ENCODE assay signal across 8 mouse cellular contexts in the genomic region with DNA sequence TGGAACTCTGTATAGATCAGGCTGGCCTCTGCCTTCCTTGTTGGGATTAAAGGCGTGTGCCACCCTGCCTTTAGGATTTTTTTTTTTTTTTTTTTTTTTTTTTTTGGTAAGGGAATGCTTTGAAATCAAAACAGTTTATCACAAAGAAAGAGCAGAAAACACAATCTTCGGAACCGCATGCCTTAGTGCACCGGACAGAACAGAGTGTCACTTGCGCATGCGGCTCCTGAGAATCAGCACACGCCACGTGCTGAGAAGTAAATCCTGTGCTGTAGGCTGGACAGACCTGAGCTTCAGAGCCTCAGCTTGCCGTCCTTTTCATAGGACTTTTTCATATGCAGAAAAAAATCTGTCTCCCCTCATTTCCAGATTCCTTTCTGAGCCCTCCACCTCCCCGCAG. TPM values are rescaled to one million over a fixed set of nuclear protein-coding genes. Genes with fewer than 3 reads are reported as not detected.
DNase-seq lines count a peak whose midpoint lies in the region; ATAC-seq and TF ChIP-seq lines count a peak whose summit lies in the region.

No protein-coding gene starts in this region.

- no peaks in the 10 kb centered on the region for H3K36me3 ChIP-seq in kidney, postnatal 0 days (ENCODE audit: insufficient read depth, low read length)
- H3K36me3 ChIP-seq in forebrain, embryonic 11.5 days (ENCODE audit: control insufficient read depth, insufficient read depth, low read length): no peaks in the 10 kb centered on the region
- no peaks in the 10 kb centered on the region for H3K36me3 ChIP-seq in intestine, embryonic 15.5 days
- H3K36me3 ChIP-seq in neural tube, embryonic 14.5 days (ENCODE audit: control insufficient read depth, insufficient read depth, low read length): no peaks in the 10 kb centered on the region

- H3K4me2 ChIP-seq in kidney, postnatal 0 days (ENCODE audit: low read length): peak overlapping the region; percentile 44; the same call in 1 of the 2 replicates
- peak overlapping the region; percentile 39; the same call in 1 of the 2 replicates for H3K4me2 ChIP-seq in forebrain, embryonic 11.5 days (ENCODE audit: low read depth, low read length, severe bottlenecking)
- H3K4me2 ChIP-seq in intestine, embryonic 15.5 days (replicated peaks): peak overlapping the region; percentile 47
- 0 out of 2 replicates have a peak overlapping the region, but pooled peaks have one; percentile 9 for H3K4me2 ChIP-seq in neural tube, embryonic 14.5 days (ENCODE audit: low read depth, low read length)

- no peak for ATAC-seq in kidney, postnatal 0 days (replicated peaks; ENCODE audit: low FRiP score, low read depth)
- no peak for ATAC-seq in forebrain, embryonic 11.5 days (replicated peaks; ENCODE audit: low FRiP score)
- ATAC-seq in intestine, embryonic 15.5 days: no peak
- no peak for ATAC-seq in neural tube, embryonic 14.5 days (ENCODE audit: low read depth)

- peak overlapping the region; percentile 51; the same call in 1 of the 2 replicates for H3K27ac ChIP-seq in kidney, postnatal 0 days
- H3K27ac ChIP-seq in forebrain, embryonic 11.5 days (ENCODE audit: low read depth, low read length): no peak overlapping the region
- peak overlapping the region; percentile 71; the same call in 1 of the 2 replicates for H3K27ac ChIP-seq in intestine, embryonic 15.5 days
- peak overlapping the region; percentile 28; the same call in 1 of the 2 replicates for H3K27ac ChIP-seq in neural tube, embryonic 14.5 days (ENCODE audit: low read depth, low read length)

- WGBS in kidney, postnatal 0 days: 73% methylated on average over 10 of the region's 10 CpGs
- 62% methylated on average over 10 of the region's 10 CpGs for WGBS in forebrain, embryonic 11.5 days
- WGBS in intestine, embryonic 15.5 days: 67% methylated on average over 10 of the region's 10 CpGs
- WGBS in neural tube, embryonic 14.5 days: 75% methylated on average over 10 of the region's 10 CpGs

- H3K9me3 ChIP-seq in kidney, postnatal 0 days (replicated peaks; ENCODE audit: low read length): no peaks in the 10 kb centered on the region
- H3K9me3 ChIP-seq in forebrain, embryonic 11.5 days (ENCODE audit: control insufficient read depth, low read length): no peaks in the 10 kb centered on the region
- H3K9me3 ChIP-seq in intestine, embryonic 15.5 days: no peaks in the 10 kb centered on the region
- no peaks in the 10 kb centered on the region for H3K9me3 ChIP-seq in neural tube, embryonic 14.5 days (ENCODE audit: control insufficient read depth, low read length)

- H3K27me3 ChIP-seq in kidney, postnatal 0 days (ENCODE audit: insufficient read depth, low read length): no peaks in the 10 kb centered on the region
- H3K27me3 ChIP-seq in forebrain, embryonic 11.5 days (ENCODE audit: control insufficient read depth, insufficient read depth, low read length): no peaks in the 10 kb centered on the region
- H3K27me3 ChIP-seq in intestine, embryonic 15.5 days (replicated peaks): no peaks in the 10 kb centered on the region
- no peaks in the 10 kb centered on the region for H3K27me3 ChIP-seq in neural tube, embryonic 14.5 days (ENCODE audit: control insufficient read depth, insufficient read depth, low read length)

- H3K4me3 ChIP-seq in kidney, postnatal 0 days (replicated peaks; ENCODE audit: low read depth, low read length): no peak overlapping the region
- no peak overlapping the region for H3K4me3 ChIP-seq in forebrain, embryonic 11.5 days (ENCODE audit: low read depth, low read length)
- no peak overlapping the region for H3K4me3 ChIP-seq in intestine, embryonic 15.5 days (replicated peaks)
- H3K4me3 ChIP-seq in neural tube, embryonic 14.5 days (ENCODE audit: low read depth, low read length): no peak overlapping the region

- TF ChIP-seq CTCF in kidney, postnatal 0 days (IDR thresholded peaks at IDR 0.05; ENCODE audit: low read depth): no peak

- H3K9ac ChIP-seq in kidney, postnatal 0 days (ENCODE audit: low read depth, low read length): no peak overlapping the region
- peak overlapping the region; percentile 45; the same call in 1 of the 2 replicates for H3K9ac ChIP-seq in forebrain, embryonic 11.5 days (ENCODE audit: low read length)
- no peak overlapping the region for H3K9ac ChIP-seq in intestine, embryonic 15.5 days
- H3K9ac ChIP-seq in neural tube, embryonic 14.5 days (replicated peaks; ENCODE audit: low read depth, low read length): 0 out of 2 replicates have a peak overlapping the region, but pooled peaks have one; percentile 32

- H3K4me1 ChIP-seq in kidney, postnatal 0 days (replicated peaks; ENCODE audit: insufficient read depth, low read length): peaks cover 5% of the 10 kb centered on the region; the same call in 1 of the 2 replicates
- H3K4me1 ChIP-seq in forebrain, embryonic 11.5 days (replicated peaks; ENCODE audit: control insufficient read depth, insufficient read depth, low read length): peaks cover 8% of the 10 kb centered on the region
- H3K4me1 ChIP-seq in intestine, embryonic 15.5 days (replicated peaks): peaks cover 39% of the 10 kb centered on the region
- H3K4me1 ChIP-seq in neural tube, embryonic 14.5 days (ENCODE audit: control insufficient read depth, insufficient read depth, low read length): no peaks in the 10 kb centered on the region

- no peak for DNase-seq in kidney, postnatal 0 days (ENCODE audit: low spot score)
- DNase-seq in kidney, postnatal 36 days: no peak
- DNase-seq in forebrain, embryonic 11.5 days (ENCODE audit: low spot score): no peak
- no peak for DNase-seq in frontal cortex, postnatal 14 days (ENCODE audit: low spot score in 2 of 2)
- DNase-seq in lung, postnatal 36 days: no peak
- no peak for DNase-seq in embryo, embryonic 10 days (ENCODE audit: low spot score)

RNA-seq across cellular contexts. Expression of a gene that starts 54.0 kb away (rescaled TPM):
- 415 and 419 TPM in 2 replicates for polyA plus RNA-seq in kidney, postnatal 0 days (2015; fragmentation: Nextera tagmentation; extraction: Ambion mirVana)
- polyA plus RNA-seq in forebrain, embryonic 11.5 days (2014; fragmentation: Nextera tagmentation; extraction: Ambion mirVana): 425 and 448 TPM in 2 replicates
- 413 and 421 TPM in 2 replicates for polyA plus RNA-seq in intestine, embryonic 15.5 days (2015; fragmentation: Nextera tagmentation; extraction: Ambion mirVana)
- polyA plus RNA-seq in neural tube, embryonic 14.5 days (2014; fragmentation: Nextera tagmentation; extraction: Ambion mirVana): 420 and 439 TPM in 2 replicates

RNA-seq across cellular contexts. Expression of a gene that starts 54.4 kb away (rescaled TPM):
- polyA plus RNA-seq in kidney, postnatal 0 days (2015; fragmentation: Nextera tagmentation; extraction: Ambion mirVana): 73.1 and 82.7 TPM in 2 replicates
- polyA plus RNA-seq in forebrain, embryonic 11.5 days (2014; fragmentation: Nextera tagmentation; extraction: Ambion mirVana): 40.8 and 41.2 TPM in 2 replicates
- 72.5 and 74.2 TPM in 2 replicates for polyA plus RNA-seq in intestine, embryonic 15.5 days (2015; fragmentation: Nextera tagmentation; extraction: Ambion mirVana)
- 61.9 and 62.7 TPM in 2 replicates for polyA plus RNA-seq in neural tube, embryonic 14.5 days (2014; fragmentation: Nextera tagmentation; extraction: Ambion mirVana)

Comparison
In these comparisons a context has a peak if more than half of its experiments do, and no peak if none do; other contexts are left out.
1. H3K9ac ChIP-seq: peak in forebrain, embryonic 11.5 days (single experiment) and neural tube, embryonic 14.5 days (single experiment); none in kidney, postnatal 0 days (single experiment) and intestine, embryonic 15.5 days (single experiment).
2. Peak in every context shown above with its lines, with median percentiles within 50 percentile points of each other: H3K4me2 ChIP-seq.